Mouse (Mus musculus): ENCODE data around the gene Spsb3. TPM values are rescaled to one million over a fixed set of nuclear protein-coding genes. Genes with fewer than 3 reads are reported as not detected.

Gene Spsb3
- total RNA-seq, 2 experiments from 2014 or later: 33.4 to 36.3 TPM

- intact Hi-C loops (cut with DNase I): no loop called here
- no peak for DNase-seq (ENCODE audit: low spot score)
These were observed 18.5 kb upstream of the Spsb3 start for GRCm38 (mm10) chr17:24867914-24868313.

GRCm38 (mm10) chr17:24873695-24874404 is 12.6 kb upstream of the Spsb3 start:
- no peak for DNase-seq (ENCODE audit: low spot score)
- intact Hi-C loops (cut with DNase I): no loop called here

GRCm38 (mm10) chr17:24874405-24874745 is 12.1 kb upstream of the Spsb3 start:
- DNase-seq (ENCODE audit: low spot score): no peak
- intact Hi-C loops (cut with DNase I): no loop called here

GRCm38 (mm10) chr17:24874989-24875388 is 11.5 kb upstream of the Spsb3 start:
- intact Hi-C loops (cut with DNase I): no loop called here
- no peak for DNase-seq (ENCODE audit: low spot score)

- no peak for DNase-seq (ENCODE audit: low spot score)
- intact Hi-C loops (cut with DNase I): no loop called here
These were observed 8.9 kb upstream of the Spsb3 start for GRCm38 (mm10) chr17:24877336-24878116.

GRCm38 (mm10) chr17:24878117-24878397 is 8.4 kb upstream of the Spsb3 start:
- no peak for DNase-seq (ENCODE audit: low spot score)
- intact Hi-C loops (cut with DNase I): no loop called here

GRCm38 (mm10) chr17:24878531-24878930 is 7.9 kb upstream of the Spsb3 start:
- DNase-seq (ENCODE audit: low spot score): no peak
- intact Hi-C loops (cut with DNase I): no loop called here

GRCm38 (mm10) chr17:24881738-24882440 is 4.6 kb upstream of the Spsb3 start:
- intact Hi-C loops (cut with DNase I): loop anchor here (2.0 kb wide), 1 partner anchor 137 kb away; no protein-coding TSS in a partner anchor
- DNase-seq (ENCODE audit: low spot score): no peak

GRCm38 (mm10) chr17:24884391-24884790 is 2.1 kb upstream of the Spsb3 start:
- intact Hi-C loops (cut with DNase I): no loop called here
- no peak for DNase-seq (ENCODE audit: low spot score)

- intact Hi-C loops (cut with DNase I): loop anchor here (2.0 to 5.0 kb wide), 3 partner anchors 37 to 297 kb away; partner anchors contain the start of genes BC003965 and Msrb1
- no peak for DNase-seq (ENCODE audit: low spot score)
These were observed 898 bp upstream of the Spsb3 start for GRCm38 (mm10) chr17:24885356-24886133.

GRCm38 (mm10) chr17:24886932-24887271 is 459 bp downstream of the Spsb3 start:
- DNase-seq (ENCODE audit: low spot score): no peak
- intact Hi-C loops (cut with DNase I): loop anchor here (2.0 to 5.0 kb wide), 3 partner anchors 38 to 295 kb away; partner anchors contain the start of genes BC003965 and Msrb1

- no peak for DNase-seq (ENCODE audit: low spot score)
- intact Hi-C loops (cut with DNase I): loop anchor here (2.0 to 5.0 kb wide), 3 partner anchors 39 to 295 kb away; partner anchors contain the start of genes BC003965 and Msrb1
These were observed 1.0 kb downstream of the Spsb3 start for GRCm38 (mm10) chr17:24887291-24888080.

GRCm38 (mm10) chr17:24888862-24889261 is 2.4 kb downstream of the Spsb3 start:
- DNase-seq (ENCODE audit: low spot score): no peak
- intact Hi-C loops (cut with DNase I): loop anchor here (5.0 kb wide), 2 partner anchors 152 to 293 kb away; partner anchors contain the start of genes BC003965 and Msrb1

- intact Hi-C loops (cut with DNase I): no loop called here
- no peak for DNase-seq (ENCODE audit: low spot score)
These were observed 4.0 kb downstream of the Spsb3 start for GRCm38 (mm10) chr17:24890151-24891092.

GRCm38 (mm10) chr17:24891321-24891720 is 4.9 kb downstream of the Spsb3 start:
- intact Hi-C loops (cut with DNase I): no loop called here
- DNase-seq (ENCODE audit: low spot score): no peak

- intact Hi-C loops (cut with DNase I): no loop called here
- no peak for DNase-seq (ENCODE audit: low spot score)
These were observed 6.3 kb downstream of the Spsb3 start for GRCm38 (mm10) chr17:24892785-24893184.

GRCm38 (mm10) chr17:24893276-24893675 is 6.8 kb downstream of the Spsb3 start:
- no peak for DNase-seq (ENCODE audit: low spot score)
- intact Hi-C loops (cut with DNase I): no loop called here
